Mouse (Mus musculus): ENCODE measurements around the gene Tmem215.
A peak's percentile ranks its signal among the peaks of the same experiment; 100 is the strongest.

The Tmem215 gene

DNA sequence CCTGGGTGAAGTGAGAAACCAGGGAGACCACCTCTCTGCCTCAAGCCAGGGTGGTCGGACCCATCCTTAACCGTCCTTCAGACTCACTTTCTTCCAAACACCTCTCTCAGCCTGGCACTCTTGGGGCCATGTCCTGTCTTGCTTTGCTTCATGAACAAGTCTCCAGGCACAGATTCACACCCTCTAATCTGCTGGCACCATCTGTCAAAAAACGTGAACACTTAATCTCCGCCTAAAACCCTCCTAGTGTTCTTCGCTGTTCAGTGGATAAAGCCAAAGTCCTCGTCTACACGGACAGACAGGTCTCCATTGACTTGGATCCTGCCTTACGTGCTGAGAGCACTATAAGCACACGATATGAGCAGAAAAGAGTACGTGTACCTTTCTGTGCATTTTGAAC, at the start of gene Tmem215:
TSS of gene Tmem215 (plus strand) at position 301 of the 400 bp plus-strand sequence.
- no peak for DNase-seq (ENCODE audit: low read depth, low spot score)

GRCm38 (mm10) chr4:40431916-40432315, 40.1 kb upstream of the Tmem215 start:
- no peak for DNase-seq (ENCODE audit: low read depth, low spot score)

DNA sequence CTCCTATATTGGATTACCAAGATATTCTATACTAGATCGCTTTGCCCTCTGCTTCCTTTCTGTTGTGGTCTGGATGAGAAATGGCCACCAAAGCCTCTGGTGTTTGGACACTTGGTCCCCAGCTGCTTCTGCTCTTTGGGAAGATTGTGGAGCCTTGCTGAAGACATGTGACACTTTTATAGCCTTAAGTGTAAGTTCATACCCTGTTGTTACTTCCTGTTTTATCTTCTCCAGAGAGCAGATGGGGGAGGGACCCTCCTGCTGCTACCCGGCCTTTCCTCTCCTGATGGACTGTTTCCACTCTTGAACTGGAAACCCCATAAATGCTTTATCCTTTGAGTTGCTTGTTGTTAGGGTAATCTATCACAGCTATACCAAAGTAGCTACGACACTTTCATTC, 38.6 kb upstream of the Tmem215 start:
- DNase-seq (ENCODE audit: low read depth, low spot score): no peak

DNA sequence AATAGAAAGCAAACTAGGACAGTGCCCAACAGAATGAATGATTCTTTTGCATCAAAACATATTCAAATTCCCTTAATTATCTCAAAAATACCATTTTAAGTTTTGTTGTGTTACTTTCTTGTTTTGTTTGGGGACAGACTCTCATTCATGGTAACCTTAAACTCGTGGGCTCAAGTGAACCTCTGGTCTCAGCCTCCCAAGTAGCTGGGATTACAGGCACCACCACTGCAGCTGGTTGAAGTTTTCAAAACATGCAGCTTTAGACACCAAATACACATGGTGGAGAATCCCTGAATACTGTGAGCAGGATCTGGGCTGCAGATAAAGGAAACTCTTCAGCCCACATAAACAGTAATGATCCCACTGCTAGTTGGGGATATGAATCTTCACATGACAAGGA, 37.6 kb upstream of the Tmem215 start:
- DNase-seq (ENCODE audit: low read depth, low spot score): no peak

DNA sequence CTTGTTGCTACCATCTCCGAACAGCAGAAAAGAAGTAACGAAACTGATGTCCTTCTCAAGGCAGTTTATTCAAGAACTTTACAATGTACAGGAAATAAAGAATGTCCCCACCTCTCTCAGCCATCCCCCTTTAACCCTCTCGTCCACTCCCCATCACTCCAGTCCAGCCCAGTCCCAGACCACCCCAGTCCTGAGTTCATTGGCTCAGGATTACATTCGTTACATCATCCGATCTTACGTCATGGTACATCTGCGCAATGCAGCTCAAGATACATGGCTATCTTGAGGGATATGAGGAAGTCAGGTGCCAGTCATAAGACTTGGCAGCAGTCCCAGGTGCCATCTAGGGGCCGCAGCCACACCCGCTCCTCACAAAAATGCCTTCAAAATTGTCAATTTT, 28.4 kb upstream of the Tmem215 start:
- no peak for DNase-seq (ENCODE audit: low read depth, low spot score)

DNA sequence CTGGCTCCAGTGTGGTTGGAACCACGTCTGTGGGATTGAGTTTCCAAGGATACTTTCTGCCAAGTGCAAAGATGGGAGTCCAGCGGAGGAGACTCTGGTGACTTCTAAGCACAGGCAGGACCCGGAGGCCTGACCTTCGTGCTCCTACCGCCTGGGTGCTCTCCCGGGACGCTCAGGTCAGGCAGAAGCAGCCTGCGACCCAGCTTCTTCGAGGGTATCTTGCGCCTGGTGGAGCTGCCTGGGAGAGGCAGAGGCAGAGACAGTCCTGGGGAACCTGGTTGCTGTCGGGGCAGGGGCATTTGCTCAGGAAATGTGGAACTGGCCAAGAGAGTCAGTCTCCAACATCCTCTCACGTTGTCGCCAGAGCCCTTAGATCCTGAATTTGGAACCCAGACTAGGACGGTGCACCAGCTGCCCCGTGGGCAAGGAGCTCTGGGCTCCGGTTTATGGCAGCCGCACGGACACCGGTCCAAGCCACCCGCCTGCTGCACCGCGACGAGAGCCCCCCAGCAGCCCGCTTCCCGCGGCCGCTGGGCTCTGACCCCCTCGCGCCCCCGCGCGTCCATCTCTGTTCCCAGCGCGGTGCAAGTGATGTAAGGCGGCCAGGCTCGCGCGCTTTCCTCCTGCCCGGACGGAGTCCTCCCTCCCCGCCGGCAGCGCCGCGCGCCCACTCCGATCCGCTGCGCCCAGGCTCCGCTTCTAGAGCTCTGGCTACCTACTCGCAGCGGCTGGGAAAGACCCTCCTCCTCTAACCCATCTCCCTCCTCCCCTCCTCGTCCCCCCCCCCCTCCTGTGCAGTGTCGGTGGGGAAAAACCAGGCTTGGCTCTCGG, 935 bp downstream of the Tmem215 start:
- DNase-seq (ENCODE audit: low read depth, low spot score): peak; percentile 46

DNA sequence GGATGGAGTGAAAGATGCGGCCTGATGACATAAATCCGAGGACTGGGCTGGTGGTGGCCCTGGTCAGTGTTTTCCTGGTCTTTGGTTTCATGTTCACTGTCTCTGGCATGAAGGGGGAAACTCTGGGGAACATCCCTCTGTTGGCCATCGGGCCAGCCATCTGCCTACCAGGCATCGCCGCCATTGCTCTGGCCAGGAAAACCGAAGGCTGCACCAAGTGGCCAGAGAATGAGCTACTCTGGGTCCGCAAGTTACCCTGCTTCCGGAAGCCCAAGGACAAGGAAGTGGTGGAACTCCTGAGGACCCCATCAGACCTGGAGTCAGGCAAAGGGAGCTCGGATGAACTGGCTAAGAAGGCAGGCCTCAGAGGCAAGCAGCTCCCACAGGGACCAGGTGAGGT, 1.9 kb downstream of the Tmem215 start:
- no peak for DNase-seq (ENCODE audit: low read depth, low spot score)

DNA sequence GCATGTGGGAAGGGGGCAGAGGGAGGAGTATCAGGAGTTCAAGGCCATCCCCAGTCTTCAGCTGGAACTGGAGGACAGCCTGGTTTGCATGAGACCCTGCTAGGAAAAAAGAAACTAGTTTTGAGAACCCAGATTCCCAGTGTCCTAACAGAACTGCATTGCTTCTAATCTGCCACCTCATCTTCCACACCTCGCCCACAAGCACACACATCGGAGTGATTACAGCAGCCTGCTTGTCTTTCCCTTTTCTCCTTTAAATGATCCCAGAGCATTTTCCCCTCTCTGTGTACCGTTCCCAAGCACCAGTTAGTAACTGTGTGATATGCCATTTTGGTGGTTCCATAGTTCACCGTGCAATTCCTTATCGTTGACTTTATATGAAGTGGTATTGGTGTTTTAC, 6.0 kb downstream of the Tmem215 start:
- no peak for DNase-seq (ENCODE audit: low read depth, low spot score)

- no peak for DNase-seq (ENCODE audit: low read depth, low spot score)
Observed at GRCm38 (mm10) chr4:40486546-40486945, 14.6 kb downstream of the Tmem215 start.

DNA sequence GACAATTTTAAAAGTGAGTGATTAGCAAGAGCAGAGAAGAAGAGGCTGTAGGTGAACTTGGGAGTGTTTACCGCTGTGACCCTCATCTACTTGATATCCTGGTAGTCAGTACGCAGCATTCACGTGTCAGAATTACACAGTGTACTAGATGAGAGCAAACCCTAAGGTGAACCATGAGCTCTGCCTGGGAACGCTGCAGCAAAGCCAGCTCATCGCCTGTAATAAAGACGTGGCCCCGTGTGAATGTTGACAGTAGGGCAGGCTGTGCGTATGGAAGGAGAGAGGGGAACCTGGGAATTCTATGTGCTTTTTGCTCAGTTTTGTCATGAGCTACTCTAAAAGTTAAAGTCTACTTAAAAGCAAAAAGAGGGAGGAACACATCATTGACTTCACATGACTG, 19.8 kb downstream of the Tmem215 start:
- DNase-seq (ENCODE audit: low read depth, low spot score): no peak

DNA sequence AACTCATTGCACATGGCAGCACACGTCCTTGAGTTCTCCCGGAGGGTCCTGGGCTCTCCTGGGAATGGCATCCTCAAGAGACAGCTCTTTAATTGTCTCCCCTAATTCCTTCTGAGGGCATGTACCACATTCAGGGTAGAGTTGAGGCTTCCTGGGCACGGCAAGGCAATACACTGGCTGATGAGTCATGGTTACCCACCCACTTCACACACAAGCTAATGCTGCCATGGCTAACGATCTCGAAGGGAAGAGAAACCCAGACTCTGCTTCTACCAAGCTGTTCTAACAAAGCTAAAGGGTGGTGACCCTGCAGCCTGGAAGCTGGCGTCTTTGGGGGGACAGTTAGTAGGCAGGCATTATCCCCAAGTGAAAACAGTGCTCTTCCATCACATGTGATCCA, 24.4 kb downstream of the Tmem215 start:
- DNase-seq (ENCODE audit: low read depth, low spot score): no peak

DNA sequence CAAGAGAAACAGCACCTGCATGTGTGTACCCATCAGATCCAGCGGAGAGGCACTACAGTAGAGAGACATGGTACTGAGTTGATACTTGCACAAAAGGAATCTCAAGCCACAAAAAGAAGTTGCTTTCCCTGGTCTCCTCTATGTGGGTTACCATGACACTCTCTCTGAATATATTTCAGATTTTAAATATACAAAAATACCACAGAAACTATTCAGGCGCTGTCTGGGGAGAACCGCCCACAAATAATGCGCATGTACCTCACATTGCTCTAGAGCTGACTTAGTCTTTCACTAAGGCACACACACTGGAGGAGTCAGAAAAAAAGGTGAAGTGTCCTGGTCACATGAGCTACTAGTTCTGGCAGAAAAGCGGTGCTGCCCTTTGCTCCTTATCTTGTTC, 24.8 kb downstream of the Tmem215 start:
- DNase-seq (ENCODE audit: low read depth, low spot score): no peak

DNA sequence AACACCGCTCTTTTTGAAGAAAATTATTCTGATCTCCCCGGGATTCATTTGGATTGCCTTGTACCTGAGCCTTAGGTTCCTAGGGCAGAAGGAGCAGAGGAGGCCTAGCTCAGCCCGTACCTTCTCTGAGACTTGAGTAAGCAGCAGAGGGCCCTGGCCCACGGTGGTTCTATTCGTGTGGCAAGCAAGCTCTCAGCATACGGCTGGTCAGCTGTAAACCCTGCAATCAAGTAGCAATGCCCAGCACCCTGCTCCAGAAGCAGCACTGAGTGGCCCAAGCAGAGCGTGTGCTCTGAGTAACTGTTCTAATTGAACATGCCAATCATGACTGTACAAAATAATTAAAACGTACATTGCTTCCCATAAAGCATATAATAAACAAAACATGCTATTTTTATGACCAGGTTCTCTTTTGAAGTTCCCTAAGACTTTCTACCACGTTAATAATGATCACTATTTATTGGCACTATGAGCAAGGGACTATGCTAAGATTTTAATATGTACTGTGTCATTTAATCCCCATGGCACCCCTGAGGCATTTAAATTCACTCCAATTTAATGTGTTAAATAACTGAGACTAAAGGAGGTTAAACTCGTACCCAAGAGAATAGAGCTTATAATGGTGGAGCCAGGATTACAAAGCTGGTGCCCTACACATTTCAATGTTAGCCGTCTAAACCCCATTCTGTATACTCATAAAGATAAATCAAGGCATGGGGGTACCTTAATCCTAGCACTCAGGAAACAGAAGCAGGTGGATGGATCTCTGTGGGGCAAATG, 28.0 kb downstream of the Tmem215 start:
- no peak for DNase-seq (ENCODE audit: low read depth, low spot score)

DNA sequence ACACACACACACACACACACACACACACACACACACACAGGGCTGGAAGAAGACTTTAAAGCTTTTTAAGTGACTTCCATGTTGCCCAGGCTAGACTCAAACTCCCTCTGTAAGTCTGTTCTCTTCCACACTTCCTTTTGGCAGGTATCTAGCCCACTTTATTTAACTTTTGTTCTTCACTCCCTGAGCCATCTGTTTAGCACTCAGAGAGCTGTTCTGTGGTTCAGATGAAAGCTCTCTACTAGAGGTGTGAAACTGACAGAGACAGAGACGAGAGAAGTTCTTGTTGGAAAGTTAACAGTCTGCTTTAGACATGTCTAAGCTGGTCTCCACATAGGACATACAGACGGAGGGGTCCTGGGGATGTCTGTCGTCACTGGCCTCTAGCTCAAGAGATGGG, 30.5 kb downstream of the Tmem215 start:
- no peak for DNase-seq (ENCODE audit: low read depth, low spot score)

DNA sequence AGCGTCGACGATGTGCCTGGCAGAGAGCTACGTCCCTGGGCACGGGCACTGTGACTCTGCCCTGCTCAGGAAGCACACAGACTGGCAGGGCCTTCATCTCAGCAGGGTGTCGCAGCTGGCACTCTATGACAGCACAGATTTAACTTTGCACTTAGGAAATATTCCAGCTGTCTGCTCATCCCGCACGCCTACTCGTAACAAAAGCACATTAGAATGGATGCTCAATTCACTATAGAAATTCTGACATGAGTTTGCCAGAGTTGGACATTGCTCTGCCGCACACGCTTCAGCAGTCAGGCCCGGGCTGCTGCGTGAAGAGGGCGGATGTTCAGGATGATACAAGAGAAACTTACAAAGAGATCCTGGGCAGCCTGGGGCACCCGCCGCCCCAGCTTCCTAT, 37.6 kb downstream of the Tmem215 start:
- DNase-seq (ENCODE audit: low read depth, low spot score): no peak

DNA sequence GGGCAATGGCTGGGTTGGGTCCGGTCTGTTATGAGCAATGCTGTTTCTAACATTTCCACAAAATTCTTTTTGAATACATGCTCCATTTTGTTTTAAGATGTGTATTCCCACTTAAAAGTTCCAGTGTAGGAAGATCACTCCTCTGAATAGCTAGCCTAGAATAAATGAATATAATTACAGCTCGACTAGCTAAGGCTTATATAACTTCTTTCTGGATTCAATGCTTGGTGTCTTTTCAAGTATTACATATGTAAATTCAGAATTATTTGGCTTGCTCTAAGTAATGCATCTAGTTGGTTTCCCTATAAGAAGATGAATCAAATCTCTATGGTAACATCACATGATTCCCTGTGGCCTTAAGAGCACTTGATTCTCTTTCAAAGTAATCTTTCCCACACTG, 41.3 kb downstream of the Tmem215 start:
- no peak for DNase-seq (ENCODE audit: low read depth, low spot score)

GRCm38 (mm10) chr4:40518545-40519324, 46.8 kb downstream of the Tmem215 start:
- DNase-seq (ENCODE audit: low read depth, low spot score): no peak

Measured in embryo, embryonic 11.5 days (tissue).